ENCODE assay signal across 17 mouse cellular contexts in the genomic region with DNA sequence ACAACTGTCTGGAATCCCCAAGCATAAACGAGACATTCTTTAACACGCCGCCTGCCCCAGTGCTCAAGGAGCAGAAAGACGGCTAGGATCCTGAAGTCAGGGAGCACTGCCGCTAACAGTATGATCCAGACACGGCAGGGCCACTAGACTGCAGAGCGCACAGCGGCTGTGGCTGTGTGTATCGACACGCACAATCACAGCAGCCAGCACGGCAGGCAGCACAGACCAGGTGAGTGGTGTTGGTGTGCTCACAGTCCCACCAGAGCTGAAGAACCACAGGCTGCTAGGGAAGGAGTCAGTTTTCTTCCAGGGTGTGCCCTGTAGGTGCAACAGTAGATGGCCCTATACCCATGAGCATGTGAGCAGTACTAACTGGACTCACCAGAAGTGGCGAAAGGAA. TPM values are rescaled to one million over a fixed set of nuclear protein-coding genes. Genes with fewer than 3 reads are reported as not detected.
DNase-seq lines count a peak whose midpoint lies in the region; ATAC-seq and TF ChIP-seq lines count a peak whose summit lies in the region.
"Had no signal": no experiment of that assay in that cellular context is flagged by ENCODE, and none has a peak within 500 bp of the region (broad histone marks: within the 10 kb centered on the region; RNA-seq: fewer than 3 reads in every experiment).

No protein-coding gene starts in this region.

- no peak overlapping the region for H3K27ac ChIP-seq in hindbrain, embryonic 16.5 days (ENCODE audit: low read depth, low read length)
- H3K27ac ChIP-seq in hindbrain, embryonic 11.5 days (ENCODE audit: low read depth, low read length): no peak overlapping the region
- no peak overlapping the region for H3K27ac ChIP-seq in midbrain, embryonic 13.5 days
- H3K27ac ChIP-seq in midbrain, embryonic 10.5 days (replicated peaks): no peak overlapping the region
- H3K27ac ChIP-seq: embryonic facial prominence, embryonic 10.5 days; forebrain, embryonic 12.5 days; heart, adult 2 months; hindbrain, embryonic 10.5 days; limb, embryonic 12.5 days; liver, embryonic 12.5 days; neural tube, embryonic 13.5 days had no signal

- no peak for TF ChIP-seq CTCF in G1E (IDR thresholded peaks at IDR 0.05; ENCODE audit: low read depth, low read length)

- 89% methylated on average over 12 of the region's 12 CpGs for WGBS in hindbrain, embryonic 16.5 days
- WGBS in hindbrain, embryonic 11.5 days: 87% methylated on average over 12 of the region's 12 CpGs
- WGBS in midbrain, embryonic 13.5 days: 87% methylated on average over 12 of the region's 12 CpGs
- WGBS in midbrain, embryonic 10.5 days: 94% methylated on average over 12 of the region's 12 CpGs

- no peak overlapping the region for H3K9ac ChIP-seq in hindbrain, embryonic 16.5 days (ENCODE audit: low read depth, low read length)
- H3K9ac ChIP-seq in hindbrain, embryonic 11.5 days (ENCODE audit: low read depth, low read length): no peak overlapping the region
- H3K9ac ChIP-seq in midbrain, embryonic 13.5 days (replicated peaks): no peak overlapping the region
- H3K9ac ChIP-seq: forebrain, embryonic 12.5 days; limb, embryonic 12.5 days; liver, embryonic 12.5 days; neural tube, embryonic 13.5 days had no signal

- peaks cover 3% of the 10 kb centered on the region for H3K4me1 ChIP-seq in hindbrain, embryonic 16.5 days (ENCODE audit: control insufficient read depth, insufficient read depth, low read depth, low read length)
- H3K4me1 ChIP-seq in hindbrain, embryonic 11.5 days (replicated peaks; ENCODE audit: control insufficient read depth, insufficient read depth, low read length): no peaks in the 10 kb centered on the region
- peaks cover 12% of the 10 kb centered on the region for H3K4me1 ChIP-seq in midbrain, embryonic 13.5 days (replicated peaks)
- peaks cover 23% of the 10 kb centered on the region for H3K4me1 ChIP-seq in midbrain, embryonic 10.5 days
- peaks cover 57% of the 10 kb centered on the region for H3K4me1 ChIP-seq in G1E (ENCODE audit: insufficient read depth, low read depth, low read length)

- H3K27me3 ChIP-seq in hindbrain, embryonic 16.5 days (replicated peaks; ENCODE audit: control insufficient read depth, insufficient read depth, low read length): no peaks in the 10 kb centered on the region
- no peaks in the 10 kb centered on the region for H3K27me3 ChIP-seq in hindbrain, embryonic 11.5 days (ENCODE audit: control insufficient read depth, insufficient read depth, low read length)
- no peaks in the 10 kb centered on the region for H3K27me3 ChIP-seq in midbrain, embryonic 13.5 days
- no peaks in the 10 kb centered on the region for H3K27me3 ChIP-seq in midbrain, embryonic 10.5 days (ENCODE audit: low read depth, poor library complexity, severe bottlenecking)
- H3K27me3 ChIP-seq in G1E (ENCODE audit: insufficient read depth, low read length): no peaks in the 10 kb centered on the region
- H3K27me3 ChIP-seq: forebrain, embryonic 12.5 days; limb, embryonic 12.5 days; liver, embryonic 12.5 days; neural tube, embryonic 13.5 days had no signal

- no peak overlapping the region for H3K4me3 ChIP-seq in hindbrain, embryonic 16.5 days (ENCODE audit: low read length)
- no peak overlapping the region for H3K4me3 ChIP-seq in hindbrain, embryonic 11.5 days (ENCODE audit: low read depth, low read length)
- H3K4me3 ChIP-seq in midbrain, embryonic 13.5 days (replicated peaks): no peak overlapping the region
- no peak overlapping the region for H3K4me3 ChIP-seq in midbrain, embryonic 10.5 days
- H3K4me3 ChIP-seq in G1E (ENCODE audit: low read depth, low read length): peak overlapping the region; percentile 50
- H3K4me3 ChIP-seq: embryonic facial prominence, embryonic 10.5 days; forebrain, embryonic 12.5 days; heart, adult 2 months; hindbrain, embryonic 10.5 days; limb, embryonic 12.5 days; liver, embryonic 12.5 days; neural tube, embryonic 13.5 days had no signal

- no peaks in the 10 kb centered on the region for H3K9me3 ChIP-seq in hindbrain, embryonic 16.5 days (ENCODE audit: control insufficient read depth, low read length)
- H3K9me3 ChIP-seq in hindbrain, embryonic 11.5 days (ENCODE audit: control insufficient read depth, low read length): no peaks in the 10 kb centered on the region
- H3K9me3 ChIP-seq in midbrain, embryonic 13.5 days: no peaks in the 10 kb centered on the region
- no peaks in the 10 kb centered on the region for H3K9me3 ChIP-seq in midbrain, embryonic 10.5 days (replicated peaks)
- no peaks in the 10 kb centered on the region for H3K9me3 ChIP-seq in G1E (replicated peaks)
- H3K9me3 ChIP-seq: embryonic facial prominence, embryonic 10.5 days; forebrain, embryonic 12.5 days; hindbrain, embryonic 10.5 days; limb, embryonic 12.5 days; liver, embryonic 12.5 days; neural tube, embryonic 13.5 days had no signal

- no peak for DNase-seq in hindbrain, embryonic 11.5 days (ENCODE audit: low spot score)
- DNase-seq in midbrain, embryonic 10.5 days (ENCODE audit: low spot score): no peak
- DNase-seq in G1E (ENCODE audit: low spot score): no peak
- DNase-seq in adrenal gland, adult 8-10 months: no peak
- DNase-seq: cerebellum, adult 9-10 months; heart, adult 2 months; lung, adult 2 months; thymus, adult 2 months had no signal

- H3K4me2 ChIP-seq in hindbrain, embryonic 16.5 days (ENCODE audit: low read length): no peak overlapping the region
- H3K4me2 ChIP-seq in hindbrain, embryonic 11.5 days (replicated peaks; ENCODE audit: low read depth, low read length): no peak overlapping the region
- no peak overlapping the region for H3K4me2 ChIP-seq in midbrain, embryonic 13.5 days (replicated peaks)
- H3K4me2 ChIP-seq: forebrain, embryonic 12.5 days; limb, embryonic 12.5 days; liver, embryonic 12.5 days; neural tube, embryonic 13.5 days had no signal

- H3K36me3 ChIP-seq in hindbrain, embryonic 16.5 days (ENCODE audit: control insufficient read depth, insufficient read depth, low read length): no peaks in the 10 kb centered on the region
- H3K36me3 ChIP-seq in hindbrain, embryonic 11.5 days (ENCODE audit: control insufficient read depth, insufficient read depth, low read length): no peaks in the 10 kb centered on the region
- peaks cover 8% of the 10 kb centered on the region; the same call in 1 of the 2 replicates for H3K36me3 ChIP-seq in midbrain, embryonic 13.5 days
- H3K36me3 ChIP-seq in midbrain, embryonic 10.5 days: peaks cover 33% of the 10 kb centered on the region
- H3K36me3 ChIP-seq in G1E (replicated peaks): peaks cover 55% of the 10 kb centered on the region

- ATAC-seq in hindbrain, embryonic 16.5 days: 0 out of 2 replicates have a peak, but pooled peaks have one; percentile 24
- ATAC-seq in hindbrain, embryonic 11.5 days (ENCODE audit: low FRiP score): no peak
- ATAC-seq in midbrain, embryonic 13.5 days: 0 out of 2 replicates have a peak, but pooled peaks have one; percentile 34
- no peak for ATAC-seq in G1E (ENCODE audit: extremely low read depth, insufficient number of reproducible peaks, low FRiP score, poor library complexity, severe bottlenecking)
- ATAC-seq in monocyte, adult 5-6 weeks (replicated peaks; ENCODE audit: insufficient number of reproducible peaks, low FRiP score, low TSS enrichment, poor library complexity, severe bottlenecking): peak; percentile 38
- ATAC-seq: liver, embryonic 12.5 days had no signal

RNA-seq across cellular contexts. Expression of gene Lemd3, which starts 17.4 kb away (rescaled TPM):
- polyA plus RNA-seq in hindbrain, embryonic 16.5 days (2015; fragmentation: Nextera tagmentation; extraction: Ambion mirVana): 2.0 and 2.2 TPM in 2 replicates
- polyA plus RNA-seq in hindbrain, embryonic 11.5 days (2014; fragmentation: Nextera tagmentation; extraction: Ambion mirVana): 4.8 and 6.2 TPM in 2 replicates
- 3.4 and 3.6 TPM in 2 replicates for polyA plus RNA-seq in midbrain, embryonic 13.5 days (2015; fragmentation: Nextera tagmentation; extraction: Ambion mirVana)
- polyA plus RNA-seq in midbrain, embryonic 10.5 days (2016; fragmentation: Nextera tagmentation; extraction: Ambion mirVana): 2.1 and 2.7 TPM in 2 replicates
- total RNA-seq in G1E (2014; fragmentation: Nextera tagmentation): 16.1 and 19.8 TPM in 2 replicates
- 18.3 and 19.5 TPM in 2 replicates for total RNA-seq in G1E (2017)
- 13.9 and 18.8 TPM in 2 replicates for polyA plus RNA-seq in G1E (2012)
- total RNA-seq in monocyte, adult 5-6 weeks (2017): 23.5 to 32.1 TPM (median 26.5 TPM) in 3 replicates
- 10 to 100 TPM; 24.0 to 36.1 (median 30.1) TPM for total RNA-seq in adrenal gland, adult 8-10 months (2022)

Comparison
In these comparisons a context has a peak if more than half of its experiments do, and no peak if none do; other contexts are left out.
1. ATAC-seq: peak in hindbrain, embryonic 16.5 days (single experiment), midbrain, embryonic 13.5 days (single experiment) and monocyte, adult 5-6 weeks (single experiment); none in hindbrain, embryonic 11.5 days (single experiment) and G1E (single experiment).